Mouse (Mus musculus): ENCODE results near the gene Ell. TPM values are rescaled to one million over a fixed set of nuclear protein-coding genes. Genes with fewer than 3 reads are reported as not detected.

The Ell gene
- total RNA-seq, 2 experiments from 2014 or later = 2.8 to 10.5 TPM

- ATAC-seq (replicated peaks; ENCODE audit: low FRiP score, poor library complexity, severe bottlenecking) = no peak
Observed at GRCm38 (mm10) chr8:70607898-70608748, 68.9 kb downstream of the Ell start.

- no peak for ATAC-seq (replicated peaks; ENCODE audit: low FRiP score, poor library complexity, severe bottlenecking)
Observed at GRCm38 (mm10) chr8:70608749-70609367, 69.6 kb downstream of the Ell start, which contains the start of gene Ssbp4. TSS of gene Ssbp4 (minus strand) at chr8:70608872.

GRCm38 (mm10) chr8:70609368-70609848, 70.2 kb downstream of the Ell start:
- ATAC-seq (replicated peaks; ENCODE audit: low FRiP score, poor library complexity, severe bottlenecking) = no peak

- peak; percentile 72 for ATAC-seq (replicated peaks; ENCODE audit: low FRiP score, poor library complexity, severe bottlenecking)
Observed at GRCm38 (mm10) chr8:70609849-70610795, 70.9 kb downstream of the Ell start.

GRCm38 (mm10) chr8:70610796-70611771, 71.8 kb downstream of the Ell start:
- peak; percentile 68 for ATAC-seq (replicated peaks; ENCODE audit: low FRiP score, poor library complexity, severe bottlenecking)

GRCm38 (mm10) chr8:70611849-70612248, 72.6 kb downstream of the Ell start:
- peak; percentile 75 for ATAC-seq (replicated peaks; ENCODE audit: low FRiP score, poor library complexity, severe bottlenecking)

- no peak for ATAC-seq (replicated peaks; ENCODE audit: low FRiP score, poor library complexity, severe bottlenecking)
Observed at GRCm38 (mm10) chr8:70613763-70614162, 74.5 kb downstream of the Ell start.

- ATAC-seq (replicated peaks; ENCODE audit: low FRiP score, poor library complexity, severe bottlenecking) = no peak
Observed at GRCm38 (mm10) chr8:70614469-70614868, 75.2 kb downstream of the Ell start.

GRCm38 (mm10) chr8:70615281-70615680, 76.0 kb downstream of the Ell start:
- no peak for ATAC-seq (replicated peaks; ENCODE audit: low FRiP score, poor library complexity, severe bottlenecking)

- ATAC-seq (replicated peaks; ENCODE audit: low FRiP score, poor library complexity, severe bottlenecking) = no peak
Observed at GRCm38 (mm10) chr8:70615894-70616293, 76.6 kb downstream of the Ell start, which contains the start of gene Lrrc25. TSS of gene Lrrc25 (plus strand) at chr8:70616155.

- no peak for ATAC-seq (replicated peaks; ENCODE audit: low FRiP score, poor library complexity, severe bottlenecking)
Observed at GRCm38 (mm10) chr8:70616645-70617044, 77.4 kb downstream of the Ell start.

GRCm38 (mm10) chr8:70617985-70618384, 78.7 kb downstream of the Ell start:
- no peak for ATAC-seq (replicated peaks; ENCODE audit: low FRiP score, poor library complexity, severe bottlenecking)

GRCm38 (mm10) chr8:70618888-70619334, 79.7 kb downstream of the Ell start:
- peak; percentile 82 for ATAC-seq (replicated peaks; ENCODE audit: low FRiP score, poor library complexity, severe bottlenecking)

- peak; percentile 62 for ATAC-seq (replicated peaks; ENCODE audit: low FRiP score, poor library complexity, severe bottlenecking)
Observed at GRCm38 (mm10) chr8:70622220-70622619, 83.0 kb downstream of the Ell start.

- ATAC-seq (replicated peaks; ENCODE audit: low FRiP score, poor library complexity, severe bottlenecking) = no peak
Observed at GRCm38 (mm10) chr8:70625104-70625503, 85.8 kb downstream of the Ell start.

GRCm38 (mm10) chr8:70627041-70627440, 87.8 kb downstream of the Ell start:
- no peak for ATAC-seq (replicated peaks; ENCODE audit: low FRiP score, poor library complexity, severe bottlenecking)

- ATAC-seq (replicated peaks; ENCODE audit: low FRiP score, poor library complexity, severe bottlenecking) = no peak
Observed at GRCm38 (mm10) chr8:70628986-70629490, 89.8 kb downstream of the Ell start.
